Mouse (Mus musculus): ENCODE results near the gene Tgm1. TPM values are rescaled to one million over a fixed set of nuclear protein-coding genes. Genes with fewer than 3 reads are reported as not detected.

Gene Tgm1
- polyA plus RNA-seq, 1 experiment: 1.1 TPM

DNA sequence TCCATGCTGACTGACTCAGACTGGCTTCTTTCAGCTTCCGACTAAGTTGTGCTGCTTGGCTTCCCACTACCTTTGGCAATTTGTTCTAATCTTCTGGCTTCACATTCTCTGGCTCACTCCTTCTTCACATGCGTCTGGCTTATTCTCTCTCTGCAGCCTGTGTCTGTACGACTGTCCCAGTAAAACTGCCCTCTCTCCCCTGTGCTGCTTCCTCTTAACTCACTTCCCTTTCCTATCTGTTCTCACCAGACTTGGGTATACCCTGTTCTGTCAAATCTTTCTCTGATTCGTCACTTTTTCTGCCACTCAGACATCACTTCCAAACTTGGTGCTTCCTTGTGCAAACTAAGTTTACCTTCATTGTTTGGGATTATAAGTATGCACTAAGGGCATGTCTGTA lies 16.5 kb downstream of the Tgm1 start:
- H3K4me3 ChIP-seq (ENCODE audit: insufficient read depth, low read length): peak overlapping the region; percentile 59
- peaks cover 26% of the 10 kb centered on the region for H3K4me1 ChIP-seq (ENCODE audit: control insufficient read depth, insufficient read depth, low read length)
- TF ChIP-seq CTCF (IDR thresholded peaks at IDR 0.05; ENCODE audit: low read depth, low read length) (no peak), POLR2A (IDR thresholded peaks at IDR 0.05; ENCODE audit: borderline replicate concordance, low read depth, low read length) (no peak)
- peak overlapping the region; percentile 63 for H3K27ac ChIP-seq (ENCODE audit: insufficient read depth, low read depth, low read length)

DNA sequence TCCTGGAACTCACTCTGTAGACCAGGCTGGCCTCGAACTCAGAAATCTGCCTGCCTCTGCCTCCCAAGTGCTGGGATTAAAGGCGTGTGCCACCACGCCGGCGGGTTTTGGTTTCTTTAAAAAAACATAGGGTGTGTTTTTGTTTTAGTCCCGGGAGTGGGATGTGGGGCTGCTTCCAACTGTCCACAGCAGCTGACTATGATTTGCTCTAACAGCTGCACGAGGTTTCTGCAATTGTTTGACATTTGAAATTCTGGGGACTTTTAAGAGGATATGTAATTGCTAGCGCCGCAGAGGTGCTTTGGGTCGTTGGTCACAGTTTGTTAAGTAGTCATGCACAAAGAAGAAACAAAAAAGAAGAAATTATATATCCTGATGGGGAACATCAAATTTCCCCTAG lies 24.3 kb downstream of the Tgm1 start:
- TF ChIP-seq POLR2A (IDR thresholded peaks at IDR 0.05; ENCODE audit: borderline replicate concordance, low read depth, low read length) (no peak), CTCF (IDR thresholded peaks at IDR 0.05; ENCODE audit: low read depth, low read length) (no peak)
- H3K4me1 ChIP-seq (ENCODE audit: control insufficient read depth, insufficient read depth, low read length): peaks cover 12% of the 10 kb centered on the region
- H3K27ac ChIP-seq (ENCODE audit: insufficient read depth, low read depth, low read length): no peak overlapping the region
- H3K4me3 ChIP-seq (ENCODE audit: insufficient read depth, low read length): no peak overlapping the region

DNA sequence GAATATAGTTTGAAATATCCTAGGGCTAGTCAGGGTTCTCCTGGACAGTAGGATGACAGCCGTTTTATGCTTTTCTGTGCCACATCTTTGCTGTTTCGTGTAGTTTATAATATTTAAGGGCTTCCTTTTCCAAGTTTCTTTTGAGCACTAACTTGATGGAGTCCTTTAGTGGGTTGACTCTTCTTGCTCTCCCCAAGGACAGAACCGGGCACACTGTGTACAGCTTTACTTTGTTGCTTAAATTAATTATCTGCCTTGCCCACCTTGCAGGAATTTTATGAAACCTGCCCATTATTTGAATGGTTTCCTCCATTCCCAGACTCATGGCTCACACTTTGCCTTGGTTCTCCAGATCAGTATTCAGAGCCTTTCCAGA lies 31.6 kb downstream of the Tgm1 start:
- H3K27ac ChIP-seq (ENCODE audit: insufficient read depth, low read depth, low read length): peak overlapping the region; percentile 26
- no peak for TF ChIP-seq CTCF (IDR thresholded peaks at IDR 0.05; ENCODE audit: low read depth, low read length)
- no peak for TF ChIP-seq POLR2A (IDR thresholded peaks at IDR 0.05; ENCODE audit: borderline replicate concordance, low read depth, low read length)
- H3K4me1 ChIP-seq (ENCODE audit: control insufficient read depth, insufficient read depth, low read length): peaks cover 26% of the 10 kb centered on the region
- peak overlapping the region; percentile 87 for H3K4me3 ChIP-seq (ENCODE audit: insufficient read depth, low read length)

DNA sequence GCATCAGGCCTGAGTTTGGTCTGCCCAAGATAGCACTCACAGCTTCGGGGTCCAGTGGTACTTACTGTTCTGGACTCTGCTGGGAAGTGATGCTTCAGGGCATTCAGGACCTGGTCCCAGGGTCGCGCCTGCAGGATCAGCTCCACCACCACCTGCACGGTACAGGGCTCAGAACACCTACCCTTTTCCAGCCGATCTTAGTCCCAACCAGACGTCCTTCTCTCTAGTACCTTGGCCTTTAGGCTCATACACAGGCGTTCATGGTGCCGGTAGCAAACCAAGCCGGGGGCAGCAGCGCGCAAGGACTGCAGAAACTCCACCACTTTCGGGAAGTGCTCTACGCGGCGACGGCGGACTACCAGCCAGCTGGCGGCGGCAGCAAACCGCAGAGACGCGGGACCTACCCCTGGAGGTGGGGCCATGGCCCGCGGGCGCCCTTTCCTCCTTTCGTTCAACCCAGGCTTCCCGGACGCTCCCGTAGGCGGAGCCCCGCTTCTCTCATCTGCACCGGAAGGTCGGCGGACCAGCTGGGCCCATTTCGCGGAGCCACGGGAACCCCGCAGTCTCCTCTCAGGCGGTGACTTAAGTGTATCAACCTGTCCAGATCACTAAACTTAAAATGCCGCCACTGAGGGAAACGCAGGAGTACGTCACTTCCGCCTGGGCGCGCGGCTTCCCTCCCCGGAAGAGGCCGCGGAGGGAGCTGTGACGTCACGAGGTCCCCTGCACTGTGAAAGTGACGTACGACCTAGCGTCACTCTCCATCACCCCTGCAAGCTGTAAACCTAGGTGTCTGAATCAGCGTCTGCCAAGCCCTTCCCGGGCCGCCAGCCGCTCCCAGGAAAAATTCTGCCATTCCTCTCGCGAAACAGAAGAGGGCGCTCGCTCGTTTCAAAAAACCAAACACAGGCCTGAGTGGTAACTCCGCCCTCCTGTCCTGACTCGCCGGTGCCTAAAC lies 32.3 kb downstream of the Tgm1 start, which contains the start of gene Tinf2:
Gene Tinf2 (minus strand): TSS at position 661 of the 958 bp plus-strand sequence.
- TF ChIP-seq CTCF (IDR thresholded peaks at IDR 0.05; ENCODE audit: low read depth, low read length) (peak; percentile 98), POLR2A (IDR thresholded peaks at IDR 0.05; ENCODE audit: borderline replicate concordance, low read depth, low read length) (no peak)
- peaks cover 32% of the 10 kb centered on the region for H3K4me1 ChIP-seq (ENCODE audit: control insufficient read depth, insufficient read depth, low read length)
- H3K4me3 ChIP-seq (ENCODE audit: insufficient read depth, low read length): peak within 1 kb of the TSS; percentile 87

DNA sequence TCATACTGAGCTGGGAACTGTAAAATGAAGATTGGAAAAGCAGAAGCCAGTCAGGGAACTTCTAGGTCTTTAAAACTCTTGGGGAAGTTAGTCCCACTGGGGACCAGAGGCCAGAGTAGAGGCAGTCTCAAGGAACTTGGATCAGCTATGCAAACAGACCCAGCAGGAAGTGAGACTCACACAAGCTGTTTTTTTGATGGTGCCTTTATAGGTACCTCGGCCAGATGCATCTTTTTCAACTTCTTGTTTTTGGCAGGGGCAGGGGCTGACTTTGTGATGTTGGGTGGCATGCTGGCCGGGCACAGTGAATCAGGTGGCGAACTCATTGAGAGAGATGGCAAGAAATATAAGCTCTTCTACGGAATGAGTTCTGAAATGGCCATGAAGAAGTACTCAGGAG lies 36.1 kb downstream of the Tgm1 start:
- H3K4me3 ChIP-seq (ENCODE audit: insufficient read depth, low read length): no peak overlapping the region

More for the DNA sequence above, 32.3 kb downstream of the Tgm1 start, which contains the start of gene Tinf2:
- peak within 1 kb of the TSS; percentile 61 for H3K27ac ChIP-seq (ENCODE audit: insufficient read depth, low read depth, low read length)

DNA sequence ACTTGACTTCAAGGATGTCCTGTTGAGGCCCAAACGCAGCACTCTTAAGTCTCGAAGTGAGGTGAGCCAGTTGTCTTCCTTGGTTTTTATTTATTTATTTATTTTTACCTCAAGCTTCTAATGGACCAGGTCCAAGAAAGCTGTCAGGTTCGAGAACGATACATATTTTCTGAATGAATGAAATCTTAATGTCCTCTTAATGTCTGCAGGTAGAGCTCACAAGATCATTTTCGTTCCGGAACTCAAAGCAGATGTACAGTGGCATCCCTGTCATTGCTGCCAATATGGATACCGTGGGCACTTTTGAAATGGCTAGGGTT lies 41.0 kb downstream of the Tgm1 start:
- Histone ChIP-seq H3K4me3 (ENCODE audit: insufficient read depth, low read length) (peak overlapping the region; percentile 66), H3K27ac (ENCODE audit: insufficient read depth, low read depth, low read length) (peak overlapping the region; percentile 53; the same call in 1 of the 2 replicates), H3K4me1 (ENCODE audit: control insufficient read depth, insufficient read depth, low read length) (peaks cover 18% of the 10 kb centered on the region)
- no peak for TF ChIP-seq POLR2A (IDR thresholded peaks at IDR 0.05; ENCODE audit: borderline replicate concordance, low read depth, low read length)
- no peak for TF ChIP-seq CTCF (IDR thresholded peaks at IDR 0.05; ENCODE audit: low read depth, low read length)

More for the DNA sequence above, 36.1 kb downstream of the Tgm1 start:
- TF ChIP-seq POLR2A (IDR thresholded peaks at IDR 0.05; ENCODE audit: borderline replicate concordance, low read depth, low read length): no peak
- TF ChIP-seq CTCF (IDR thresholded peaks at IDR 0.05; ENCODE audit: low read depth, low read length): no peak
- H3K4me1 ChIP-seq (ENCODE audit: control insufficient read depth, insufficient read depth, low read length): peaks cover 26% of the 10 kb centered on the region
- H3K27ac ChIP-seq (ENCODE audit: insufficient read depth, low read depth, low read length): no peak overlapping the region

DNA sequence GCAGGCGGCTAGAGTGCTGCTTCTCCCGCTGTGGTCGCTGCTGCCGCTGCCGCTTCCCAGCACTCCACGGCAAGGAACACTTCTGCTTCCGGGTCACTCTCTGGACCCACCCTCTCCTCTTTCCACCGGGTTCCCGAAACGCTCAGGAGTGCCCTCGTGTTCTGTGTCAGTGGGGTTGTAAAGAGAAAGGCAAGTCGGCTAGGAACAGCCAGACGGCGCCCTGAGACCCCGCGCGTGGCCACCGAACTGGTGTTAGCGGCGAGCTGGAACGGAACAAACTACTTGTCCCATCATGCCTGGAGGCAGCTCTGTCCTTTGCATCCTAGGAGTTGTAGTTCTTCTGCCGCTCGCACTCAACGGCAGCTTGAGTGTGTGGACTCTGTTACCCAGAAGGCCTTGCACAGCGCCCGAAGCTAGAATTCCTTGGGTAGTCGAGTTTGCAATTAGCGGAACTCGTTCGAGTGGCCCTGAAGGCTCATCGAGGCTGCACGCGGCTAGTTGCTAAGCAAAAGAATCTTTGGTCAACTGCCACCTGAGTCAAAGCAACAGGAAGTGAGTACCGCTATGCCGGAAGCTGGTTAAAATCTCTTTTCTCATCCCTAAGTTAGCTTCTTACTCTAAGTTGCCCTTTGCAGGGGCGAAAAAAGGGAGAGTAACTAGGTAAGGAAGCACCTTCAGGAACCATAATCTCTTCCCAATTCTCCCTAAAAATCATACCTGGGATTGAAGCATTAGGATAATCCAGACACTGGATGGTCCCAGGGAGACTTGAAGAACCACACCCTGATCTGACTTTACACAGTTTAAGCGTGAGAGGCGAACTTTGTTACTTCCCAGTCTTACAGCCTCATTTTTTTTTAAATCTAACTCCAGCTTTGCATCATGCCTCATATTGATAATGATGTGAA lies 41.6 kb downstream of the Tgm1 start, which contains the start of the genes Gmpr2 and Nedd8:
Gene Gmpr2 (plus strand): TSS at position 109 of the 908 bp plus-strand sequence.
Gene Nedd8 (minus strand): TSS at position 292 of the 908 bp plus-strand sequence.
- TF ChIP-seq CTCF (IDR thresholded peaks at IDR 0.05; ENCODE audit: low read depth, low read length) (no peak), POLR2A (IDR thresholded peaks at IDR 0.05; ENCODE audit: borderline replicate concordance, low read depth, low read length) (no peak)
- H3K27ac ChIP-seq (ENCODE audit: insufficient read depth, low read depth, low read length): peak within 1 kb of the TSS; percentile 92
- peak within 1 kb of the TSS; percentile 91 for H3K4me3 ChIP-seq (ENCODE audit: insufficient read depth, low read length)
- H3K4me1 ChIP-seq (ENCODE audit: control insufficient read depth, insufficient read depth, low read length): peaks cover 15% of the 10 kb centered on the region

DNA sequence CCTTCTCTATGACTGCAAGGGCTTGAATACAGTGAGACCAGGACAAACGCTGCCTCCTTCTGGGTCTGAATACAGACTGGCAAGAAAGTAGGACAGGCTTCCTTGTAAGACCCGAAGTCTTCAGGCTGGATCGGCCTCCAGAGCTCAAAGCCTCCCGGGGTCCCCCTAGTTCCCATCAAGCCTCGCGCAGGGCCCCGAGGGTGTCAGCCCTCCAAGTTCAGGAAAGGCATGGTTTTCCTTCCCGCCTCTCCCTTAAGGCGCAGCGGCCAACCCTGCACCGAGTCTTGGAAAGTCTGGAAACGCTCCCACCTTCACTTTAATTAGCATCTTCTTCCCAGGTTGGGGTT lies 42.3 kb downstream of the Tgm1 start:
- Histone ChIP-seq H3K4me3 (ENCODE audit: insufficient read depth, low read length) (peak overlapping the region; percentile 91), H3K27ac (ENCODE audit: insufficient read depth, low read depth, low read length) (peak overlapping the region; percentile 92), H3K4me1 (ENCODE audit: control insufficient read depth, insufficient read depth, low read length) (peaks cover 9% of the 10 kb centered on the region)
- TF ChIP-seq POLR2A (IDR thresholded peaks at IDR 0.05; ENCODE audit: borderline replicate concordance, low read depth, low read length): no peak
- no peak for TF ChIP-seq CTCF (IDR thresholded peaks at IDR 0.05; ENCODE audit: low read depth, low read length)

DNA sequence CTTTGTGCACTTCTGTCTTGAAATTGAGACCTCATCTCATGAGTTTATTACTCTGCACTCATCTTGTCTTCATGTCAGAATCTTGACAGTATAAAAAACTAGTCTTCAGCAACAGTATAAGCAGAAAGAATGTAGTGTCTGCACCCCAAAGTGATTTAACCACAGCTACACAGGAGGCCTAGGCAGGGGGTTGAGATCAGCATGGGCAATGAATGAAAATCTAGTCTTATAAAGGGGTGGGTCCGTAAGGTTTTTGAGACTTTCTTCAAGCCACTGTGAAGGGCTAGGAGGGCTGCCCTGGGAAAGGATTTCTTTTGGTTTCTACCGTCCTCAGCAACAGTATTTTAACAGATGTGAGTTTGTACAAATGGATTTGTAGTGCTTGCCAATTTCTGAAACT lies 53.1 kb downstream of the Tgm1 start:
- H3K4me3 ChIP-seq (ENCODE audit: insufficient read depth, low read length): peak overlapping the region; percentile 81
- H3K4me1 ChIP-seq (ENCODE audit: control insufficient read depth, insufficient read depth, low read length): peaks cover 13% of the 10 kb centered on the region

More for the DNA sequence above, 53.1 kb downstream of the Tgm1 start:
- peak overlapping the region; percentile 51; the same call in 1 of the 2 replicates for H3K27ac ChIP-seq (ENCODE audit: insufficient read depth, low read depth, low read length)
- TF ChIP-seq POLR2A (IDR thresholded peaks at IDR 0.05; ENCODE audit: borderline replicate concordance, low read depth, low read length): no peak
- no peak for TF ChIP-seq CTCF (IDR thresholded peaks at IDR 0.05; ENCODE audit: low read depth, low read length)

All from bone marrow macrophage, adult 2 months (primary cell).